ENCODE assay signal across 9 mouse cellular contexts in the genomic region with DNA sequence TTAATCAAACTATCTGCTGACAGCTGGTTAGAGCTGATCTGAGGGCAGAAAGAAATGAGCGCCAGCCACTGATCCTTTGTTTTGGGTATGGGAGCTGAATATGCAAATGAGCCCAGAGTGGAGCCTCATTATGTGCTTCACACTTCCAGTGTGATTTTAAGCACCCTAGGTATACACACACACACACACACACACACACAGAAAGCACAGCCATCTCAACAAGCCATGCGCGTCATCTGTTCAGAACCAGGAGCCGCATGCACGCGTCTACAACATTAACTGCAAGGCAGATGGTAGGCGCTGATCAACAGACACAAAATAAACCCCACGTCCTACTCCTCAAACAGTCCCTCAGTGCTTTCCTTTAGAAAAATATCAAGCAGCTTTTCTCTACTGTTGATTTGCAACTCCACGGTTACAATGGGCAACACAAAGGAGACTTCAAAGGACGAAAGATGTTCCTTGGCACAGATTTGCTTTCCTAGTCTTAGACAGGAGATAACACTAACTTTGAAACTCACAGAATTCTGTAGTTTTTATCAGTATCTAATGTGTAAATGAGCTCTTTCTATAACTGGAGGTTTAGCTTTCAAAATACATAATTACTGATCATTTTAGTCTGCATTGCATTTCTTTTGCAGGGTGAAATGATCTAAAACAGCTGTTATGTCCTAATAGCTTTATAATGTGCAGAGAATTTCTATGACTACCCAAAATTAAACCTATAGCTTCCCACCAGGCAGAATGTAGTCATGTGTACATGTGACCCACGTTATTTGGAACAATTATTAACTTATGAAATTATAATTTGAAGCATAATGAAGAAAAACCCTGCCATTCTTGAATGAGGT.
DNase-seq lines count a peak whose midpoint lies in the region; ATAC-seq and TF ChIP-seq lines count a peak whose summit lies in the region.
"Had no signal": no experiment of that assay in that cellular context is flagged by ENCODE, and none has a peak within 500 bp of the region (broad histone marks: within the 10 kb centered on the region; RNA-seq: fewer than 3 reads in every experiment).

No protein-coding gene starts in this region.

- TF ChIP-seq CTCF in heart, postnatal 0 days (IDR thresholded peaks at IDR 0.05; ENCODE audit: low read depth), result no peak
- TF ChIP-seq CTCF in heart, adult 2 months (IDR thresholded peaks at IDR 0.05), result no peak

- peaks cover 6% of the 10 kb centered on the region for H3K4me1 ChIP-seq in heart, postnatal 0 days (ENCODE audit: control insufficient read depth, insufficient read depth)
- H3K4me1 ChIP-seq in heart, adult 2 months (ENCODE audit: control insufficient read depth, insufficient read depth, low read length), result peaks cover 4% of the 10 kb centered on the region; the same call in 1 of the 2 replicates
- peaks cover 27% of the 10 kb centered on the region for H3K4me1 ChIP-seq in hindbrain, embryonic 12.5 days

- no peaks in the 10 kb centered on the region for H3K27me3 ChIP-seq in heart, postnatal 0 days (ENCODE audit: control insufficient read depth, insufficient read depth, low read length)
- H3K27me3 ChIP-seq in heart, adult 2 months (ENCODE audit: control insufficient read depth, insufficient read depth, low read length), result no peaks in the 10 kb centered on the region
- no peaks in the 10 kb centered on the region for H3K27me3 ChIP-seq in hindbrain, embryonic 12.5 days
- H3K27me3 ChIP-seq: CH12.LX had no signal

- intact Hi-C loops in heart, adult 2 months (cut with DNase I), result no loop called here
- intact Hi-C loops in left cerebral cortex, postnatal 14 days (cut with DNase I), result no loop called here
- intact Hi-C loops in gastrocnemius, postnatal 14 days (cut with DNase I; ENCODE audit: low total_unique reads), result no loop called here

- 76% methylated on average over 11 of the region's 11 CpGs for WGBS in heart, postnatal 0 days
- 80% methylated on average over 11 of the region's 11 CpGs for WGBS in heart, adult 2 months
- 31% methylated on average over 11 of the region's 11 CpGs for WGBS in hindbrain, embryonic 12.5 days

- ATAC-seq in heart, postnatal 0 days (ENCODE audit: insufficient read depth, low read depth), result no peak
- ATAC-seq in hindbrain, embryonic 12.5 days (ENCODE audit: low FRiP score), result peak; percentile 66; the same call in 1 of the 2 replicates

- no peak for TF ChIP-seq POLR2A in heart, adult 2 months (IDR thresholded peaks at IDR 0.05; ENCODE audit: insufficient read depth, low read depth, low read length)

- no peak for DNase-seq in heart, postnatal 0 days (ENCODE audit: low spot score)
- DNase-seq in heart, adult 2 months, result no peak
- DNase-seq in left cerebral cortex, postnatal 14 days (ENCODE audit: low spot score in 2 of 2), result peak; percentile 74 to 90
- peak; percentile 80 to 85 for DNase-seq in right cerebral cortex, adult 2 months (ENCODE audit: low spot score in 2 of 2)
- DNase-seq in gastrocnemius, postnatal 14 days, result no peak
- DNase-seq in T-cell, adult 2 months (ENCODE audit: low spot score), result no peak
- no peak for DNase-seq in urinary bladder, adult 18-20 months (ENCODE audit: low spot score in 2 of 2)

- no peaks in the 10 kb centered on the region for H3K36me3 ChIP-seq in heart, postnatal 0 days (replicated peaks; ENCODE audit: control insufficient read depth, insufficient read depth, low read length)
- H3K36me3 ChIP-seq in heart, adult 2 months (ENCODE audit: control insufficient read depth, insufficient read depth, low read length), result no peaks in the 10 kb centered on the region
- no peaks in the 10 kb centered on the region for H3K36me3 ChIP-seq in hindbrain, embryonic 12.5 days

- no peak overlapping the region for H3K9ac ChIP-seq in heart, postnatal 0 days (replicated peaks; ENCODE audit: low read depth, low read length)
- H3K9ac ChIP-seq in heart, adult 2 months (ENCODE audit: low read depth, low read length), result no peak overlapping the region
- no peak overlapping the region for H3K9ac ChIP-seq in hindbrain, embryonic 12.5 days

- peak overlapping the region; percentile 75 for H3K27ac ChIP-seq in heart, postnatal 0 days (ENCODE audit: low read depth)
- no peak overlapping the region for H3K27ac ChIP-seq in heart, adult 2 months
- H3K27ac ChIP-seq in hindbrain, embryonic 12.5 days, result peak overlapping the region; percentile 76

- H3K4me3 ChIP-seq in heart, postnatal 0 days (ENCODE audit: low read depth, low read length), result no peak overlapping the region
- no peak overlapping the region for H3K4me3 ChIP-seq in heart, adult 2 months
- no peak overlapping the region for H3K4me3 ChIP-seq in hindbrain, embryonic 12.5 days

- no peaks in the 10 kb centered on the region; the same call in 1 of the 2 replicates for H3K79me2 ChIP-seq in heart, adult 2 months (replicated peaks; ENCODE audit: control insufficient read depth, insufficient read depth, low read length)

- no peak for TF ChIP-seq EP300 in heart, postnatal 0 days (IDR thresholded peaks at IDR 0.05; ENCODE audit: low read depth)
- TF ChIP-seq EP300 in heart, adult 2 months (IDR thresholded peaks at IDR 0.05; ENCODE audit: insufficient read depth, low read depth, low read length), result no peak

- H3K9me3 ChIP-seq in heart, postnatal 0 days (replicated peaks; ENCODE audit: control insufficient read depth, low read length), result no peaks in the 10 kb centered on the region
- no peaks in the 10 kb centered on the region for H3K9me3 ChIP-seq in hindbrain, embryonic 12.5 days (replicated peaks)

- H3K4me2 ChIP-seq in heart, postnatal 0 days (ENCODE audit: low read depth, low read length), result no peak overlapping the region
- no peak overlapping the region; the same call in 1 of the 2 replicates for H3K4me2 ChIP-seq in hindbrain, embryonic 12.5 days (replicated peaks)

Comparison
In these comparisons a context has a peak if more than half of its experiments do, and no peak if none do; other contexts are left out.
1. DNase-seq: peak in left cerebral cortex, postnatal 14 days (2 of 2) and right cerebral cortex, adult 2 months (2 of 2); none in heart, postnatal 0 days (single experiment), heart, adult 2 months (0 of 2), gastrocnemius, postnatal 14 days (single experiment), T-cell, adult 2 months (single experiment) and urinary bladder, adult 18-20 months (0 of 2).